Mouse (Mus musculus) cerebellum, adult 11-12 months (tissue): ENCODE data around the gene Syngap1.
"Not testable (repeated sequence)": the region's sequence is repeated elsewhere in the genome, so short reads cannot be mapped to it uniquely, and the experiment has no call there.

Source experiments
- DNase-seq: peaks from one replicate; pipeline ENCODE4 v3.0.0; 2022

The Syngap1 gene

GRCm38 (mm10) chr17:26956895-26957294 lies 15.8 kb downstream of the Syngap1 start:
- DNase-seq: no peak

- DNase-seq: no peak
Measured at GRCm38 (mm10) chr17:26957872-26958271, 16.8 kb downstream of the Syngap1 start.

DNA sequence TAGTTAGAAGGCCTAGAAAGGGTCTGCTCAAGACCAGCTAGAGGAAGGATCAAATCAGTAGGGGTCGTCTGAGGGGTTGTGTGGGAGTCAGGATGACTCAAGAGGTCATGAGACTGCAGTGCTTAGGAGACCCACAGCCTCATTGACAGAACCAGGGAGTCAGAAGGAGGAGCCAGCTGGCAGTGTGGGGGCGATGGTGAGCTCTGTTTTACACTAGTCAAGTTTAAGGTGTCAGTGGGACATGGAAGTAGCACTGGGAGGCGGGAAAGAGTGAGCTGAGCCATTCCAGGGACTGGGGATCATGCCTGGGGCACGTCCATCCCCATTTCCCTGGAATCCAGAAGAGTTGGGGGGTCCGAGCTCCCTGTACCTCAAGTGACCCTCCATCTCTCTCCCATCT lies 17.8 kb downstream of the Syngap1 start:
- DNase-seq: no peak

GRCm38 (mm10) chr17:26959815-26960214 lies 18.8 kb downstream of the Syngap1 start:
- no peak for DNase-seq

- DNase-seq: no peak
Measured at GRCm38 (mm10) chr17:26961572-26962240, 20.7 kb downstream of the Syngap1 start.

- DNase-seq: no peak
Measured at GRCm38 (mm10) chr17:26966993-26967392, 25.9 kb downstream of the Syngap1 start.

DNA sequence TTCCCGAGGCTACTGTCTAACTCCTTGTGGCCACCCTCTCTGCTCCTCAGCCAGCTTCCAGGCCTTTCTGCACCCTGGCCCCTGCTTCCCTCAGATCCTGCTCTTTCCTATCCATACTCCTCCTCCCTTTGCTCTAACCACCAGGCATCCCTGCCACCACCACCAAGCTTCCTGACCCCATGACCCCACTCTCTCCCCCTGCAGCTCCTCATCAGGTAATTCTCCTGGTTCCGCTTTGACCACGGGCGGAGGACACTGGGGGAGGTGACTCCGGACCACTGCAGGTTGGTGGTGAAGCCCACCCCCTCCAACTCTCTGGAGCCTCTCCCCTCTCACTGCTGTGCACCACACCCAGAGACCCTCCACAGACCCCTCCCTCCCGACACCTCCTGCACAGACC lies 26.4 kb downstream of the Syngap1 start:
- DNase-seq: no peak

DNA sequence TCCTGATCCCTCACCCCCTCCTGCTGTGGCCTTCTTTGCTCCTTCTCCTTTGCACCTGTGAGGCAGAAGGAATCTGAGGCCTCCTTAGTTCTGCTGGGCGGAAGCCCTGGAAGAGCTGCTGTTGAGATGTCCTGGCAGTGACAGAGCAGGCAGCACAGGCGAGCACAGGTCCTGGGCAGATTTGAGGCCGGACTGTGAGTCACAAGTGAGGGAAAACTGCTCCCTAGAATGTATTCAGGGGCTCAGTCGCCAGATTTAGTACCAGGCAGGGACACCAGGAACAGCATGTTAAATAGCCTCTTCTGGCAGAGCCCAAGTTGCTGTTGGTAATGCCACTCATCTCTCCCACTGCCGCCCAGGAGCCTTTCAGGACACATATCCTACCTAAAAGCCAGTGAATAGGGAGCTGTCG lies 27.2 kb downstream of the Syngap1 start:
- no peak for DNase-seq

- DNase-seq: no peak
Measured at GRCm38 (mm10) chr17:26969257-26969656, 28.2 kb downstream of the Syngap1 start.

DNA sequence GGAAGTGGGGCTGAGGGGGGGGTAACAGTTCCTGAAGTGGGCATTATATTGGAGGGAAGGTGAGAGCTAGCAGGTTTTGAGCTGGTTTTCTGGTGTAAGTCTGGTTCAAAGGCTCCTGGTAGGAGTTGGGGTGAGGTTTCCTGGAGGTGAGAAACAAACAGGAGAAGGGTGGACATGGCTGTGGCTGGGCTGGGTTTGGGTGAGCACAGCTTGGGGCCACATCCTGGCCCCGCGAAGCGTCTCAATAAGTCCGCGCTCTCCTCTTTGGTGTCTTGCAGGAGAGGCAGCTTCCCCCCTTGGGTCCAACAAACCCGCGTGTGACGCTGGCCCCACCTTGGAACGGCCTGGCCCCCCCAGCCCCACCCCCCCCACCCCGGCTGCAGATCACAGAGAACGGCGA lies 29.2 kb downstream of the Syngap1 start:
- DNase-seq: no peak

GRCm38 (mm10) chr17:26971247-26971905 lies 30.3 kb downstream of the Syngap1 start:
- peak; percentile 54 for DNase-seq

GRCm38 (mm10) chr17:26972107-26972506 lies 31.1 kb downstream of the Syngap1 start:
- no peak for DNase-seq

DNA sequence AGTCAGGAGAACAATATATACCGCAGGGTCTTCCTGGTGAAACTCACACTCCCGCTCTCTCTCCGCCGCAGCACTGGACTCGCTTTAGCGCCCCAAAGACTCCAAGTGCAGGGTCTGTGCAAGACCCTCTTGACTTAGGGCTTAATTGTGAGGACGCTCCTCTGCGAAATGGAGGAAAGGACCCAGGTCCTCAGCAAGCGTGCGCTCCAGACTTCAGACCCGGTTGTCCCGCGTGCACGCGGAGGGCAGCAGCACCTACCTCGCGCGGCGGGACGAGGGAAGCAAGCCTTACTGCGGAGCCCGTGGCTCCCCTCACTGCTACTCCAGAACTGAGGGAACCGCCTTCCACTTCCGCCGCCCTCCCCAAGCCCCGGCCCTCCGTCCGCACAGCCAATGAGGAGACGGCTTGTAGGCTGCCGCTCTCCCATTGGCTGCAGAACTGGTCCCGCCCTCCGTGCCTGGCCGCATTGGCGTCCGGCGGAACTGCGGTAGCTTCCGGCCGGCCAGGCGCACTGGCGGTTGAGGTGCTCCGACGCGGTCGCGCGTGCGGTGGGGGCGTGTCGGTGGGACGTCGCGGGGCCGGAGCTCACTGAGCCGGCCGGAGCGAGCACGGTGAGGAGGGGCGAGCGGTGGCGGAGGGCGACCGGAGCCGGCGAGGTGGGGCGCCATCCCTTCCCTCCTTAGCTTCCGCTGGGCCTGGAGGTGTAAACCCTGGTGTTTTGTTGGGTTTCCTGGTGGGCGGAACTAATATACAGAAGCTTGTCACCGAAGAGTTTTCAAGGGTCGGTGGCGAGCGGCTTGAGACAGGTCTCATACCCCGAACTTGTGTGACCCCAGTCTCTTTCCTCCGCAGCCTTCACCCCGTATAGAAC lies 31.9 kb downstream of the Syngap1 start, which contains the start of gene Zbtb9:
TSS of gene Zbtb9 (plus strand) at position 465 of the 872 bp plus-strand sequence.
- peak; percentile 96 for DNase-seq

- no peak for DNase-seq
Measured at GRCm38 (mm10) chr17:26974547-26974946, 33.5 kb downstream of the Syngap1 start.

DNA sequence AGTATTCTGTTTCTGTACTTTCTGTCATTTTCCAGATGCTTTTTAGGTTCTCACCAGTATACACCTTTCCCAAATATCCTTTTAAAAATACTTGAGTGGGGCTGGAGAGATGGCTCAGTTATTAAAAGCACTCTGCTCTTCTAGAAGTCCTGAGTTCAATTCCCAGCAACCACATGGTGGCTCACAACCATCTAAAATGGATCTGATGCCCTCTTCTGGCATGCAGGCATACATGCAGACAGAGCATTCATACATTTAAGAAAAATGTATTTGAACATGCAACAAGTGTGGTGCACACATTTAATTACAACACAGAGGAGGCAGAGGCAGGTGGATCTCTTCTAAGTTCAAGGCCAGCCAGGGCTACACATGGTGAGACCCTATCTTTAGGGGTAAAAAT lies 34.4 kb downstream of the Syngap1 start:
- DNase-seq: no peak

GRCm38 (mm10) chr17:26977354-26977753 lies 36.3 kb downstream of the Syngap1 start:
- not testable (repeated sequence) for DNase-seq

DNA sequence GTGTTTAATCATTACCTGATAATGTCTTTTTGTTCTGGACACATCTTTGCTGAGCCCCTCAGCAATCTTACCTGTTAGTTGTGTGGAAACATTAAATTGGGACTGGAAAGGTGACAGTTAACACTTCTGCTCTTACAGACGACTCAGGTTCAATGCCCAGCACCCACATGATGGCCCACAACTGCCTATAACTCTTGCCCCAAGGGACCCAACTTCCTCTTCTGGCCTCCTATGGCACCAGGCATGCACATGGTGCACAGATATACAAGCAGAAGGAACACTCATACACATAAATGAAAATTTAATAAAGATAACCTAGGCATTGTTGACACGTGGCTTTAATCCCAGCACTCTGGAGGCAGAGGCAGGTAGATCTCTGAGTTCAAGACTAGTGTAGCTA lies 38.4 kb downstream of the Syngap1 start:
- DNase-seq: no peak

DNA sequence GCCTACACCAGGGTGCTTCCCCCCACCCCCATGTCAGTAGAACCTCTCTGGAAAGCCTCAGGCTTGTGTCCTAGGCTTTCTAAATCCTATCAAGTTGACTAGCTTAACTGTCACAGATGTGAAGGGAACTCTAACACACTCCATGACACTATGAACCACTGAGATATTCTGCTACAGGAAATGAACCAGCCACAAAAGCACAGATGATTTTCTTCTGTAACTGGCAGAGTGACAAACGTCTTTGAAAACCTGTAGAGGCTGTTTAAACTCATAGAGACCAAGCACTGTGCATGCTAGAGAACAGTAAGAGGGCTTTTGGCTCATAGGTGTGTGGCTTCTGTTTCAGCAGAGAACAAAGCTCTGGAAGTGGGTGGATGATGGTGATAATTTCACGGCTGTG lies 40.0 kb downstream of the Syngap1 start:
- DNase-seq: no peak

GRCm38 (mm10) chr17:26983382-26983781 lies 42.3 kb downstream of the Syngap1 start:
- DNase-seq: no peak

GRCm38 (mm10) chr17:26985503-26986179 lies 44.6 kb downstream of the Syngap1 start:
- no peak for DNase-seq

DNA sequence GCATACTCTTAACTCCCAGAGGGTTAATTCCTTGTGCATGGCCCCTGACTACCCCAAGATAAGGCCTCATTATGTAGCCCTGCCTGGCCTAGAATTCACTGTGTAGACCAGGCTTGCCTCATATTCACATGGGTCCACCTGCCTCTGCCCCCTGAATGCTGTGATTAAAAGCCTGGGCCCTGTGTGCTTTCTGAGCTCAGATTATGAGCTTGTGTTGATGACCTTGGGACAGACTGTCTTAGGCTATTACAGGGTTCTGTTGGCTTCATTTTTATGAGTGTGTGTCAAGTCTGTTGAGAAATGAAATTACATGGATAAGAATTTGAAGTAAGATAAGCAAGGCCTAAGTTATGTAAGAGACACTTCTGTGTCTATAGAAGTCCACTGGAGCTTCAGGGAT lies 49.5 kb downstream of the Syngap1 start:
- no peak for DNase-seq

GRCm38 (mm10) chr17:26994410-26994809 lies 53.4 kb downstream of the Syngap1 start:
- no peak for DNase-seq

GRCm38 (mm10) chr17:26995006-26995405 lies 54.0 kb downstream of the Syngap1 start:
- DNase-seq: no peak
